9 mouse cellular contexts compared by ENCODE assay signal in the genomic region with DNA sequence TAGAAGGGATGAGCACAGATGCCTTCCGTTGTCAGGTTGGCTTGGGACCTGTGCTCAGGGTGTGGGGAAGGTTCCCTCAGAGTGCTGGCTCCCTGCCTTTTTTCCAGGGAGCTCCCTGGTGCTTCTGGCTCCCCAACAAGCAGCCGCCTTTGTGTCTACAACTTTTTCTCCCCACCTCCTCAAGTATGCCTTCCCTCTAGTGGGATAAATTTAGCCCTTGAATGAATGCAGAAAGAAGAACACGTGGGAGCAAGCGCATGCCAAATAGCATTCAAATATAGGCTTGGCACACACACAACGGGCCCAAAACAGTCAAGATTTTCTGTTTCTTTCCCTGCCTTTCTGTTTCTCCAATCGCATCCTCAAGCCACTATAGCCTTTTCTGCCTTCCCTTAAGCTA. TPM values are rescaled to one million over a fixed set of nuclear protein-coding genes. Genes with fewer than 3 reads are reported as not detected.
A peak's percentile ranks its signal among the peaks of the same experiment; 100 is the strongest.
DNase-seq lines count a peak whose midpoint lies in the region; ATAC-seq and TF ChIP-seq lines count a peak whose summit lies in the region.
"Had no signal": no experiment of that assay in that cellular context is flagged by ENCODE, and none has a peak within 500 bp of the region (broad histone marks: within the 10 kb centered on the region; RNA-seq: fewer than 3 reads in every experiment).

No protein-coding gene starts in this region.

- no peaks in the 10 kb centered on the region for H3K9me3 ChIP-seq in embryonic facial prominence, embryonic 14.5 days (ENCODE audit: control insufficient read depth, low read length)
- no peaks in the 10 kb centered on the region for H3K9me3 ChIP-seq in lung, embryonic 15.5 days
- H3K9me3 ChIP-seq: midbrain, embryonic 12.5 days had no signal

- DNase-seq in brain, embryonic 14.5 days (ENCODE audit: low read depth), result peak; percentile 72
- DNase-seq in embryonic facial prominence, embryonic 14.5 days (ENCODE audit: low spot score), result peak; percentile 91
- peak; percentile 13 to 40 for DNase-seq in heart, postnatal 14 days
- no peak for DNase-seq in c-Kit-positive CD71-positive TER-119-positive erythroid progenitor cells, embryonic 14.5 days (ENCODE audit: low spot score)
- no peak for DNase-seq in cerebellum, adult 11 months
- no peak for DNase-seq in B cell, adult 2 months
- DNase-seq in spleen, postnatal 36 days (ENCODE audit: low spot score in 2 of 2), result no peak

- intact Hi-C loops in heart, postnatal 14 days (cut with DNase I), result no loop called here

- peak overlapping the region; percentile 26; the same call in 1 of the 2 replicates for H3K4me2 ChIP-seq in embryonic facial prominence, embryonic 14.5 days (ENCODE audit: low read depth, low read length)
- no peak overlapping the region for H3K4me2 ChIP-seq in lung, embryonic 15.5 days
- H3K4me2 ChIP-seq: midbrain, embryonic 12.5 days had no signal

- no peaks in the 10 kb centered on the region for H3K36me3 ChIP-seq in embryonic facial prominence, embryonic 14.5 days (ENCODE audit: control insufficient read depth, insufficient read depth, low read length)
- no peaks in the 10 kb centered on the region for H3K36me3 ChIP-seq in lung, embryonic 15.5 days
- H3K36me3 ChIP-seq: midbrain, embryonic 12.5 days had no signal

- no peak overlapping the region for H3K9ac ChIP-seq in embryonic facial prominence, embryonic 14.5 days (ENCODE audit: low read depth, low read length)
- no peak overlapping the region for H3K9ac ChIP-seq in lung, embryonic 15.5 days
- H3K9ac ChIP-seq: midbrain, embryonic 12.5 days had no signal

- peak; percentile 60 for ATAC-seq in embryonic facial prominence, embryonic 14.5 days (ENCODE audit: low read depth)
- peak; percentile 31; the same call in 1 of the 2 replicates for ATAC-seq in lung, embryonic 15.5 days (ENCODE audit: borderline replicate concordance, extremely low read depth, low FRiP score, low TSS enrichment)

- H3K4me3 ChIP-seq in embryonic facial prominence, embryonic 14.5 days (ENCODE audit: low read depth, low read length), result no peak overlapping the region
- H3K4me3 ChIP-seq in lung, embryonic 15.5 days, result no peak overlapping the region
- H3K4me3 ChIP-seq: midbrain, embryonic 12.5 days had no signal

- 31% methylated on average over 6 of the region's 6 CpGs for WGBS in embryonic facial prominence, embryonic 14.5 days
- WGBS in lung, embryonic 15.5 days, result 45% methylated on average over 6 of the region's 6 CpGs

- peak overlapping the region; percentile 89 for H3K27ac ChIP-seq in embryonic facial prominence, embryonic 14.5 days (replicated peaks; ENCODE audit: low read depth, low read length)
- H3K27ac ChIP-seq in lung, embryonic 15.5 days, result peak overlapping the region; percentile 90
- H3K27ac ChIP-seq: midbrain, embryonic 12.5 days had no signal

- TF ChIP-seq CTCF in brain, embryonic 14.5 days (IDR thresholded peaks at IDR 0.05; ENCODE audit: borderline replicate concordance, extremely low read depth, insufficient read depth, insufficient read length), result no peak

- no peaks in the 10 kb centered on the region for H3K27me3 ChIP-seq in embryonic facial prominence, embryonic 14.5 days (replicated peaks; ENCODE audit: control insufficient read depth, insufficient read depth, low read length)
- no peaks in the 10 kb centered on the region for H3K27me3 ChIP-seq in lung, embryonic 15.5 days

- no peak for TF ChIP-seq POLR2A in brain, embryonic 14.5 days (IDR thresholded peaks at IDR 0.05; ENCODE audit: borderline replicate concordance, extremely low read depth, insufficient read depth, insufficient read length, poor library complexity, severe bottlenecking)

- H3K4me1 ChIP-seq in embryonic facial prominence, embryonic 14.5 days (ENCODE audit: control insufficient read depth, insufficient read depth, low read length), result peaks cover 28% of the 10 kb centered on the region
- peaks cover 18% of the 10 kb centered on the region for H3K4me1 ChIP-seq in lung, embryonic 15.5 days

RNA-seq across cellular contexts. Expression of a gene that starts 6.9 kb away (rescaled TPM):
- polyA plus RNA-seq in brain, embryonic 14.5 days (2012; rRNA removed), result 0.58 and 1.9 TPM in 2 replicates
- 25.4 and 27.7 TPM in 2 replicates for polyA plus RNA-seq in embryonic facial prominence, embryonic 14.5 days (2014; fragmentation: Nextera tagmentation; extraction: Ambion mirVana)
- 10 to 100 TPM; 40.0 to 46.5 TPM for total RNA-seq in heart, postnatal 14 days (2021)
- polyA plus RNA-seq in lung, embryonic 15.5 days (2015; fragmentation: Nextera tagmentation; extraction: Ambion mirVana), result 43.3 and 47.7 TPM in 2 replicates

Comparison
In these comparisons a context has a peak if more than half of its experiments do, and no peak if none do; other contexts are left out.
1. DNase-seq: peak in brain, embryonic 14.5 days (single experiment), embryonic facial prominence, embryonic 14.5 days (single experiment) and heart, postnatal 14 days (2 of 2); none in c-Kit-positive CD71-positive TER-119-positive erythroid progenitor cells, embryonic 14.5 days (single experiment), cerebellum, adult 11 months (single experiment), B cell, adult 2 months (0 of 2) and spleen, postnatal 36 days (0 of 2).